Mouse (Mus musculus) liver, embryonic 14.5 days (tissue): ENCODE data around the gene Ugt1a7c. TPM values are rescaled to one million over a fixed set of nuclear protein-coding genes. Genes with fewer than 3 reads are reported as not detected.

ENCODE experiments used
- ATAC-seq: fragments of 200-750 bp; cut with Nextera tagmentation; 2 replicates; pipeline ENCODE4 v1.8.0; 2017; ENCODE audit warnings: moderate number of reproducible peaks, mild to moderate bottlenecking, moderate library complexity; ENCODE audit not compliant: insufficient read depth
- DNase-seq, 3 experiments: peaks; one replicate each; pipeline ENCODE4 v3.0.0-alpha.2; 2012 to 2013; ENCODE audit warnings: low read depth in 3 of 3, low spot score in 3 of 3
- H3K27ac ChIP-seq: fragments of 300-500 bp; sonication (generic); 2 replicates; pipeline ENCODE4 v1.5.1; 2014; ENCODE audit warnings: moderate library complexity, mild to moderate bottlenecking, control low read depth, inconsistent platforms
- H3K27me3 ChIP-seq: fragments of 300-500 bp; sonication (generic); 2 replicates; pipeline ENCODE4 v1.6.1; 2014; ENCODE audit warnings: mild to moderate bottlenecking, low read length, moderate library complexity; ENCODE audit not compliant: control insufficient read depth, insufficient read depth
- H3K36me3 ChIP-seq: fragments of 300-500 bp; sonication (generic); replicated peaks from 2 replicates; pipeline ENCODE4 v1.6.1; 2014; ENCODE audit warnings: low read depth; ENCODE audit not compliant: control insufficient read depth, insufficient read depth
- H3K4me1 ChIP-seq, 2 experiments: fragments of 200-500 bp in 1 of 2; fragments of 300-500 bp in 1 of 2; sonication (generic) in 1 of 2; replicated peaks; 2 replicates each; pipeline ENCODE4 v1.6.1; 2012 to 2014; ENCODE audit warnings: antibody characterized with exemption in 1 of 2, inconsistent platforms in 1 of 2, low read length in 1 of 2; ENCODE audit not compliant: control insufficient read depth in 2 of 2, insufficient read depth in 2 of 2
- H3K4me2 ChIP-seq: fragments of 300-500 bp; sonication (generic); 2 replicates; pipeline ENCODE4 v1.6.1; 2014; ENCODE audit warnings: low read depth, mild to moderate bottlenecking, control low read depth, moderate library complexity
- H3K4me3 ChIP-seq, 2 experiments: fragments of 200-500 bp in 1 of 2; fragments of 300-500 bp in 1 of 2; sonication (generic) in 1 of 2; 2 replicates each; pipeline ENCODE4 v1.5.1; 2012 to 2014; ENCODE audit warnings: low read depth in 2 of 2, low read length in 2 of 2, mild to moderate bottlenecking in 2 of 2, control low read depth in 1 of 2, inconsistent platforms in 1 of 2, moderate library complexity in 1 of 2; ENCODE audit not compliant: insufficient read depth in 1 of 2
- H3K9ac ChIP-seq: fragments of 300-500 bp; sonication (generic); replicated peaks from 2 replicates; pipeline ENCODE4 v1.6.1; 2014; ENCODE audit warnings: mild to moderate bottlenecking, control low read depth, moderate library complexity
- H3K9me3 ChIP-seq: fragments of 300-500 bp; sonication (generic); 2 replicates; pipeline ENCODE4 v1.6.1; 2016; ENCODE audit warnings: low read length, mixed read lengths; ENCODE audit not compliant: control insufficient read depth
- CTCF ChIP-seq: IDR thresholded peaks from 2 replicates; pipeline ENCODE4 v1.5.1; 2016; ENCODE audit warnings: antibody characterized with exemption, low read depth, control low read depth
- EP300 ChIP-seq: IDR thresholded peaks from 2 replicates; pipeline ENCODE4 v1.6.1; 2016; ENCODE audit warnings: antibody characterized with exemption, low read depth
- WGBS: fragments of 180-500 bp; shearing (Covaris S2); extraction: QIAGEN DNeasy Blood & Tissue Kit; methylation state at CpG from one replicate; pipeline ENCODE4 v1.1.7; 2014; ENCODE audit not compliant: insufficient replicate concordance; 5-methylcytosine and 5-hydroxymethylcytosine counted together
- polyA plus RNA-seq, 2 experiments: library from polyadenylated mRNA; depleted of rRNA in 1 of 2; stranded (reverse) in 1 of 2; unstranded in 1 of 2; fragments of >200 nt; fragmentation: Nextera tagmentation in 1 of 2; extraction: Ambion mirVana in 1 of 2; gene quantifications; 2 replicates each; pipeline versions ENCODE4 v1.2.1 to v1.2.3; 2012 to 2014

The Ugt1a7c gene
- polyA plus RNA-seq, 2 experiments: 1.1 to 1.8 TPM

DNA sequence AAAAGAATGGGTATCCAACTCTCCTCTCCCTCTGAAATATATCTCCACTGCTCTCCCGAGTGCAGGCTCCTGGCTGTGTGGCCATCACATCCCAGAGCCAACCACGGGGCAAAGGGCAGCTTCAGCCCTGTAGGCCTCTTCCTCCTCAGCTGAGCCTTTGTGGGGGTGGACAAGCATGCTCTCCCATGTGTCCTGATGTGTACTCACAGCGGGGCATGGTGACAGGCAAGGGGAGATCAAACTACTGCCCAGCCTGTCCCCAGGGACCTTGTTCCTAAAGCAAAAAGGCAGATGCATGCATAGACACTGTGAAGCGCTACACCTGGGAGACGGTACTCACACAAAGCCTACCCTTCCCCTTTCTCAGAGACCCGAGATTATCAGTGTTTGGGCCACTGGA, 165.3 kb downstream of the Ugt1a7c start:
- peak; percentile 48 for ATAC-seq
- peak in 2 of 3 experiments; percentile 27 to 50 for DNase-seq
- Histone ChIP-seq H3K4me2 (no peak overlapping the region), H3K4me1 (peaks cover 6 to 34% of the 10 kb centered on the region in 2 experiments; a peak in 3 of 4 replicates), H3K36me3 (peaks cover 40% of the 10 kb centered on the region), H3K27me3 (no peaks in the 10 kb centered on the region), H3K27ac (no peak overlapping the region), H3K9ac (no peak overlapping the region), H3K9me3 (no peaks in the 10 kb centered on the region), H3K4me3 (no peak overlapping the region)
- 56% methylated on average over 6 of the region's 6 CpGs for WGBS
- no peak for TF ChIP-seq CTCF
- TF ChIP-seq EP300: no peak

DNA sequence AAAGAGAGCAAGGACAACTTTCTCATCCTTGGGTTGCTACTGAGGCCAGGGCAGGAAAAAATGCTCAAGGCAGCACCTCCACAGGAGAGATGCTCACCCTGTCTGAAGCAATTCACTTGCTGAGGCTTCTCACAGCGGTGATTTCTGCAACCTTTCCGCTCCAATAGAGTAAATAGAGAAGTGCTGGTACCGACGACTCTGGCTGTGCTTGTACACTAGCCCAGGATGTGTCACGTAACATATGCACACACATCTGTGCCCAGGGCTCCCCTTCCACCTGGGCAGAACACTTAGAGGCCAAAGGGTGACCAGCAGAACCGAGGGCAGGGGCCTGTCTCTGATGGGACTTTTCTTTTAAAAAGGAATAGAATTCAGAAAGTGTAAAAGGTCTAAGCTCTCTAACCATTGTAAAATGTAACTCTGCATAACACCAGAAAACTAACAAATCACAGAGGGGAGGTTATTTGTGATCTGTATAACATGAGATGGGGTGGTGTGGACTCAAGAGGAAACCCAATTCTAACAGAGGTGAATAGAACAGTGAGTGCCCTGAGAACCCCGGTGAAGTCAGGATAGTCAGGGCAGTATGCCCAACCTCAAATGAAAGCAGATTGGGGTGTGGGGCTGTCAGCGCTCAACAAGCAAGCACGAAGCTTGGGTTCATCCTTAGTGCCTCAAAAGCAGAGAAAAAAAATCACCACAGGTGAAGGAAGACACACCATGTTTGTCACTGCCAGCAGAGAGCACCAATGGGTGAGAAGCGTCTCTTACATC, 165.9 kb downstream of the Ugt1a7c start:
- Histone ChIP-seq H3K27me3 (no peaks in the 10 kb centered on the region), H3K4me1 (peaks cover 6 to 34% of the 10 kb centered on the region in 2 experiments; a peak in 3 of 4 replicates), H3K4me2 (no peak overlapping the region), H3K9me3 (no peaks in the 10 kb centered on the region), H3K27ac (no peak overlapping the region), H3K4me3 (no peak overlapping the region), H3K9ac (no peak overlapping the region), H3K36me3 (peaks cover 47% of the 10 kb centered on the region)
- DNase-seq (no peak), ATAC-seq (no peak)
- TF ChIP-seq CTCF (no peak), EP300 (no peak)
- WGBS: 69% methylated on average over 10 of the region's 10 CpGs

GRCm38 (mm10) chr1:88261706-88262105, 166.8 kb downstream of the Ugt1a7c start:
- ATAC-seq (peak; percentile 1), DNase-seq (no peak)
- H3K9me3 ChIP-seq: no peaks in the 10 kb centered on the region
- H3K36me3 ChIP-seq: peaks cover 56% of the 10 kb centered on the region
- 70% methylated on average over 7 of the region's 7 CpGs for WGBS
- no peaks in the 10 kb centered on the region for H3K27me3 ChIP-seq
- no peak overlapping the region for H3K27ac ChIP-seq
- no peak for TF ChIP-seq CTCF
- no peak for TF ChIP-seq EP300
- H3K4me2 ChIP-seq: no peak overlapping the region
- peaks cover 6 to 34% of the 10 kb centered on the region in 2 experiments; a peak in 3 of 4 replicates for H3K4me1 ChIP-seq
- no peak overlapping the region for H3K4me3 ChIP-seq
- no peak overlapping the region for H3K9ac ChIP-seq

DNA sequence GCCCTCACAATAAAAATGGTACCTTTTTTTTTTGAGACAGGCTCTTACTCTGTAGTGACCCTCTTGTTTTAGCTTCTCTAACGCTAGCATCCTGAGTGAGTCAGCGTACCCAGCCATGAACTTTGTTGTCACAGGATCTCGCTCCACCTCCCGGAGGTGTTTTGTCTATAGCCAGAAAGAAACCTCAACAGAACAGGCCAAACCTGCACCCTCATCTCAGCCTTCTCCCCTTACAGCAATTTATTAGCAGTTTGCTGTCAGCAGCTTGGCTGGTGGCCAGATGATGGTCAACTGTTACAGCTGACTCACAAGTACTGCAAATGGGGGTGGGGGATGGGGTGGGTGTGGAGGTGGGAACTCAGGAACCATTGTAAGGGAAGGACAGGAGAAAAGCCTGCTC, 167.4 kb downstream of the Ugt1a7c start:
- H3K27ac ChIP-seq: no peak overlapping the region

DNA sequence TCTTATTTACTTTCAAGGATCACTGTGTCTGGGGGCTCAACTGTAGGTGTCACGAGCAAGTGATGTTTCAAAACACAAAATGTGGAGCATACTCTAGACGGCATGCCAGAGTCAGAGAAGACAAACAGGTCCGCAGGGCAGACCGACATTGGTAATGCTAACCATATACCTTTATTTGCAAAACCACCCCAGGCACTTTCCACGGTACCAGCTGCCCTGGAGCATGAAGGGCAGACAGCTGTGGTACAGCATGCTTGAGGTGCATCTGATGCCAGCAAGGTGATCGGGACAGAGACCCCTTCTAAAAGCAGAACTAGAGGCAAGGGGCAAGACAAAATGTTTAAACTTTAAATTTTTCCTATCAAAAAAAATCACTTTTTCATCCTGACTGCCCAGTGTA, 168.1 kb downstream of the Ugt1a7c start:
- Histone ChIP-seq H3K9me3 (no peaks in the 10 kb centered on the region), H3K36me3 (peaks cover 69% of the 10 kb centered on the region), H3K27ac (no peak overlapping the region), H3K9ac (no peak overlapping the region), H3K4me3 (no peak overlapping the region), H3K4me2 (no peak overlapping the region), H3K27me3 (no peaks in the 10 kb centered on the region), H3K4me1 (peaks cover 6 to 34% of the 10 kb centered on the region in 2 experiments; a peak in 3 of 4 replicates)
- no peak for DNase-seq
- 64% methylated on average over 6 of the region's 6 CpGs for WGBS
- no peak for ATAC-seq
- no peak for TF ChIP-seq CTCF
- TF ChIP-seq EP300: no peak

More for the DNA sequence above, 167.4 kb downstream of the Ugt1a7c start:
- TF ChIP-seq CTCF (no peak), EP300 (no peak)
- no peak overlapping the region for H3K9ac ChIP-seq
- no peak overlapping the region for H3K4me3 ChIP-seq
- no peaks in the 10 kb centered on the region for H3K9me3 ChIP-seq
- no peaks in the 10 kb centered on the region for H3K27me3 ChIP-seq
- ATAC-seq (no peak), DNase-seq (no peak)
- no peak overlapping the region for H3K4me2 ChIP-seq
- peaks cover 62% of the 10 kb centered on the region for H3K36me3 ChIP-seq
- H3K4me1 ChIP-seq: peaks cover 6 to 34% of the 10 kb centered on the region in 2 experiments; a peak in 3 of 4 replicates
- WGBS: 77% methylated on average over 4 of the region's 4 CpGs
